Mouse (Mus musculus) embryonic facial prominence, embryonic 14.5 days (tissue): ENCODE measurements around the gene Kcnip2. TPM values are rescaled to one million over a fixed set of nuclear protein-coding genes. Genes with fewer than 3 reads are reported as not detected.
A peak's percentile ranks its signal among the peaks of the same experiment; 100 is the strongest.

ENCODE experiments used
- ATAC-seq: fragments of 200-750 bp; cut with Nextera tagmentation; 2 replicates; pipeline ENCODE4 v1.8.0; 2017; ENCODE audit warnings: low read depth, moderate number of reproducible peaks, moderate TSS enrichment
- DNase-seq: peaks from one replicate; pipeline ENCODE4 v3.0.0-alpha.2; 2015; ENCODE audit warnings: low spot score
- H3K27ac ChIP-seq: fragments of 300-500 bp; sonication (generic); replicated peaks from 2 replicates; pipeline ENCODE4 v1.5.1; 2014; ENCODE audit warnings: low read depth, mild to moderate bottlenecking, low read length, moderate library complexity
- H3K27me3 ChIP-seq: fragments of 300-500 bp; sonication (generic); replicated peaks from 2 replicates; pipeline ENCODE4 v1.6.1; 2014; ENCODE audit warnings: low read length; ENCODE audit not compliant: control insufficient read depth, insufficient read depth
- H3K36me3 ChIP-seq: fragments of 300-500 bp; sonication (generic); 2 replicates; pipeline ENCODE4 v1.6.1; 2014; ENCODE audit warnings: low read length, mixed read lengths; ENCODE audit not compliant: control insufficient read depth, insufficient read depth
- H3K4me1 ChIP-seq: fragments of 300-500 bp; sonication (generic); 2 replicates; pipeline ENCODE4 v1.6.1; 2014; ENCODE audit warnings: antibody characterized with exemption, low read length; ENCODE audit not compliant: control insufficient read depth, insufficient read depth
- H3K4me2 ChIP-seq: fragments of 300-500 bp; sonication (generic); 2 replicates; pipeline ENCODE4 v1.6.1; 2014; ENCODE audit warnings: low read depth, mild to moderate bottlenecking, low read length, moderate library complexity, mixed read lengths
- H3K4me3 ChIP-seq: fragments of 300-500 bp; sonication (generic); 2 replicates; pipeline ENCODE4 v1.5.1; 2014; ENCODE audit warnings: low read depth, mild to moderate bottlenecking, low read length
- H3K9ac ChIP-seq: fragments of 300-500 bp; sonication (generic); 2 replicates; pipeline ENCODE4 v1.6.1; 2014; ENCODE audit warnings: low read depth, mild to moderate bottlenecking, low read length, moderate library complexity, mixed read lengths
- H3K9me3 ChIP-seq: fragments of 300-500 bp; sonication (generic); 2 replicates; pipeline ENCODE4 v1.6.1; 2016; ENCODE audit warnings: low read length; ENCODE audit not compliant: control insufficient read depth
- WGBS: fragments of 180-500 bp; shearing (Covaris S2); extraction: QIAGEN DNeasy Blood & Tissue Kit; methylation state at CpG from one replicate; pipeline ENCODE4 v1.1.7; 2014; 5-methylcytosine and 5-hydroxymethylcytosine counted together
- polyA plus RNA-seq: library from polyadenylated mRNA; unstranded; fragments of >200 nt; fragmentation: Nextera tagmentation; extraction: Ambion mirVana; gene quantifications from 2 replicates; pipeline ENCODE4 v1.2.1, GENCODE M21; 2014

The Kcnip2 gene
- 1.4 and 1.5 TPM in 2 replicates for polyA plus RNA-seq

DNA sequence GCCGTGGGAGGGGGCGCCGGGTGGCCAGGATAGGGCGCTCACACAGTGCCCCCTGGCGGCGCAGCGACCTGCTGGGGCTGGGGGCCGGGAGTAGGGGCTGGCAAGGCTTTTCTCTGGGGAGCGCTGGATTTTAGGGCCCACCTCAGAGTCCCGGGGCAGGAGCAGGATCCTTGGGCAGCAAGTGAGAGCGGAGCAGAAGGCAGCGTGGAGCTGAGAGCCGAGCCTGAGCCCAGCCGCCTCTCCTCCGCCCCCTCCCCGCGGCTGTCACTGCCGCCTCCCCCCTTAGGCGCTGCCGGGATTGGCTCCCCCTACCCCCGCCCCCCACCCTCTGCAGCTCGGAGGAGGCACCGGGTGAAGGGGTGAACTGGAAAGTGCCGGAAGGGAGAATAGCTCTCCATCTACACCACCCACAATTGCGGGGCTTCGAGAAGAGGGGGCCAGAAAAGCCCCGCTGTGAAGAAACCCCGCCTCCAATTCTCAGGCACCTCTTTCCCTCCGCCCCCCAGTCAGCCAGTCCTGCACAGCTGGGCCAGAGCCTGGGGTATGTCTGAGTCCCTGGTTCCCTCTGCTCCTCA is at the start of gene Kcnip2:
TSS of gene Kcnip2 (minus strand) at position 231 of the 575 bp plus-strand sequence.
- H3K4me1 ChIP-seq = peaks cover 12% of the 10 kb centered on the region
- H3K36me3 ChIP-seq = no peaks in the 10 kb centered on the region; the same call in 1 of the 2 replicates
- ATAC-seq = peak; percentile 41; the same call in 1 of the 2 replicates
- peak within 1 kb of the TSS; percentile 76 for H3K4me2 ChIP-seq
- no peak within 1 kb of the TSS for H3K27ac ChIP-seq
- peaks cover 9% of the 10 kb centered on the region; the same call in 1 of the 2 replicates for H3K27me3 ChIP-seq
- no peaks in the 10 kb centered on the region for H3K9me3 ChIP-seq
- DNase-seq = peak; percentile 60
- peak within 1 kb of the TSS; percentile 39 for H3K4me3 ChIP-seq
- 3% methylated on average over 8 of the region's 29 CpGs for WGBS
- H3K9ac ChIP-seq = peak within 1 kb of the TSS; percentile 40

GRCm38 (mm10) chr19:45855284-45855920 is 39.5 kb upstream of the Kcnip2 start:
- no peaks in the 10 kb centered on the region for H3K27me3 ChIP-seq
- no peak overlapping the region for H3K4me3 ChIP-seq
- WGBS = 74% methylated on average over 8 of the region's 8 CpGs
- H3K4me1 ChIP-seq = no peaks in the 10 kb centered on the region
- H3K27ac ChIP-seq = no peak overlapping the region
- no peak overlapping the region for H3K9ac ChIP-seq
- ATAC-seq (no peak), DNase-seq (no peak)
- H3K4me2 ChIP-seq = no peak overlapping the region
- H3K9me3 ChIP-seq = no peaks in the 10 kb centered on the region
- no peaks in the 10 kb centered on the region for H3K36me3 ChIP-seq

GRCm38 (mm10) chr19:45854521-45854920 is 38.7 kb upstream of the Kcnip2 start:
- ATAC-seq (no peak), DNase-seq (no peak)
- Histone ChIP-seq H3K4me3 (no peak overlapping the region), H3K4me1 (no peaks in the 10 kb centered on the region), H3K4me2 (no peak overlapping the region), H3K27me3 (no peaks in the 10 kb centered on the region), H3K9me3 (no peaks in the 10 kb centered on the region), H3K9ac (no peak overlapping the region), H3K36me3 (no peaks in the 10 kb centered on the region), H3K27ac (no peak overlapping the region)
- 71% methylated on average over 7 of the region's 7 CpGs for WGBS

DNA sequence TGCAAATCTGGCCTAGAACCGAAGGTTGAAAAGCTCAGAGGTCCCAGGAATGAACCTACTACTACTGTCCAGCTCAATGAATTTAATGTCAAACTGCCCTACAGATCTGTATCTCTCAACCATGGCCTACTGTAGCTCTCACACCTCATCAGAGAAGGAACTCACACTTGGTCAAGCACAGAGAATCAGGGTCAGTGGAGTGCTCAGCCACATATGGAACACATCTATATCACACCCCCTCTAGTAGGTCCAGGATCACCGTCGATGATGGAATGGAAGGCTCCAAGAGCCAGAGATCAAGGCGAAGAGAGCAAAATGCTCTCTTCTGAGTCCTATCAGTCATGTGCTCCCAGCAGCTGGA is 31.9 kb upstream of the Kcnip2 start:
- ATAC-seq (no peak), DNase-seq (no peak)
- Histone ChIP-seq H3K27ac (peak overlapping the region; percentile 79), H3K4me1 (peaks cover 11% of the 10 kb centered on the region), H3K9me3 (no peaks in the 10 kb centered on the region), H3K27me3 (no peaks in the 10 kb centered on the region), H3K36me3 (no peaks in the 10 kb centered on the region), H3K4me2 (no peak overlapping the region), H3K9ac (no peak overlapping the region), H3K4me3 (no peak overlapping the region)
- WGBS = 60% methylated on average over 4 of the region's 4 CpGs

GRCm38 (mm10) chr19:45847016-45847732 is 31.3 kb upstream of the Kcnip2 start:
- Histone ChIP-seq H3K4me2 (no peak overlapping the region), H3K27ac (peak overlapping the region; percentile 79), H3K4me3 (no peak overlapping the region), H3K36me3 (no peaks in the 10 kb centered on the region), H3K4me1 (peaks cover 11% of the 10 kb centered on the region), H3K27me3 (no peaks in the 10 kb centered on the region), H3K9me3 (no peaks in the 10 kb centered on the region), H3K9ac (no peak overlapping the region)
- DNase-seq = peak; percentile 84
- WGBS = 56% methylated on average over 3 of the region's 3 CpGs
- ATAC-seq = peak; percentile 88

GRCm38 (mm10) chr19:45844209-45844608 is 28.3 kb upstream of the Kcnip2 start:
- Histone ChIP-seq H3K27ac (no peak overlapping the region), H3K27me3 (no peaks in the 10 kb centered on the region), H3K4me1 (peaks cover 11% of the 10 kb centered on the region), H3K36me3 (no peaks in the 10 kb centered on the region), H3K9ac (no peak overlapping the region), H3K4me2 (no peak overlapping the region), H3K9me3 (no peaks in the 10 kb centered on the region), H3K4me3 (no peak overlapping the region)
- ATAC-seq (no peak), DNase-seq (no peak)
- 73% methylated on average over 3 of the region's 3 CpGs for WGBS

- Histone ChIP-seq H3K9me3 (no peaks in the 10 kb centered on the region), H3K4me2 (no peak overlapping the region), H3K4me3 (no peak overlapping the region), H3K9ac (no peak overlapping the region; the same call in 1 of the 2 replicates), H3K27me3 (no peaks in the 10 kb centered on the region), H3K27ac (no peak overlapping the region; the same call in 1 of the 2 replicates), H3K36me3 (no peaks in the 10 kb centered on the region), H3K4me1 (peaks cover 11% of the 10 kb centered on the region)
- DNase-seq (peak; percentile 14), ATAC-seq (no peak)
- WGBS = 50% methylated on average over 10 of the region's 10 CpGs
Measured at GRCm38 (mm10) chr19:45843424-45843823, 27.6 kb upstream of the Kcnip2 start.

GRCm38 (mm10) chr19:45837050-45837994 is 21.5 kb upstream of the Kcnip2 start:
- peak; percentile 76; the same call in 1 of the 2 replicates for ATAC-seq
- peak; percentile 75 for DNase-seq

More at GRCm38 (mm10) chr19:45837050-45837994, 21.5 kb upstream of the Kcnip2 start:
- Histone ChIP-seq H3K27me3 (no peaks in the 10 kb centered on the region), H3K27ac (peak overlapping the region; percentile 77), H3K9ac (no peak overlapping the region), H3K9me3 (no peaks in the 10 kb centered on the region), H3K4me2 (no peak overlapping the region), H3K4me1 (no peaks in the 10 kb centered on the region), H3K36me3 (no peaks in the 10 kb centered on the region), H3K4me3 (no peak overlapping the region)
- WGBS = 76% methylated on average over 12 of the region's 12 CpGs
